Mouse (Mus musculus) kidney, adult 2 months (tissue): ENCODE measurements around the gene Cep135.

ENCODE experiments used
- CTCF ChIP-seq: fragments of 200-500 bp; conservative IDR thresholded peaks from 2 replicates; pipeline ENCODE4 v1.5.1; 2011; ENCODE audit warnings: low read depth, mild to moderate bottlenecking, control low read depth, low read length, moderate library complexity, mixed read lengths; ENCODE audit not compliant: insufficient read depth, insufficient read length
- POLR2A ChIP-seq: fragments of 200-500 bp; IDR thresholded peaks from one replicate; pipeline ENCODE4 v1.6.1; 2011; ENCODE audit warnings: low read depth, low read length, control low read depth

- TF ChIP-seq CTCF (no peak), POLR2A (no peak)
These were observed 45.5 kb downstream of the Cep135 start for GRCm38 (mm10) chr5:76634012-76634411.
